Mouse (Mus musculus) urinary bladder, adult 18-20 months (tissue): ENCODE results near the gene Treh.

Source experiments
- DNase-seq, 2 experiments: peaks; one replicate each; pipeline ENCODE4 v3.0.0; 2022; ENCODE audit warnings: low spot score in 2 of 2, mixed read lengths in 2 of 2

Gene Treh

DNA sequence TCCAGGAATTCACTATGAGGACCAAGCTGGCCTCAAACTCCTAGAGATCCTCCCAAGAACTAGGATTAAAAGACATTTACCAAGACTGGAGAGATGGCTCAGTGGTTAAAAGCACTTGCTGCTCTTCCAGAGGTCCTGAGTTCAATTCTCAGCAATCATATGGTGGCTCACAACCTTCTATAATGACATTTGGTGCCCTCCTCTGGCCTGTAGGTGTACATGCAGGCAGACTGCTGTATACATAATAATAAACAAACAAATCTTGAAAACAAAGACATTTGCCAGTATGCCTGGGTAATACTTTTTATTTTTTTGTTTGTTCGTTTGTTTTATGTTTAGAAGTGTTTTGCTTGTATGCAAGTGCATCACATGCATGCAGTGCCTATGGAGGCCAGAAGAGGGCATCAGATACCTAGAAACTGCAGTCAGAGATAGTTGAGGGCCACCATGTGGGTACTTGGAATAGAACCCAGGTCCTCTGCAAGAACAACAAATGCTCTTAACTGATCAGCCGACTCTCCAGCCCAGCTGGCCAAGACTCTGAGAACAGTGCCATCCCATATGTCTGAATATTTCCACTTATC, 5.3 kb downstream of the Treh start:
- DNase-seq = no peak

DNA sequence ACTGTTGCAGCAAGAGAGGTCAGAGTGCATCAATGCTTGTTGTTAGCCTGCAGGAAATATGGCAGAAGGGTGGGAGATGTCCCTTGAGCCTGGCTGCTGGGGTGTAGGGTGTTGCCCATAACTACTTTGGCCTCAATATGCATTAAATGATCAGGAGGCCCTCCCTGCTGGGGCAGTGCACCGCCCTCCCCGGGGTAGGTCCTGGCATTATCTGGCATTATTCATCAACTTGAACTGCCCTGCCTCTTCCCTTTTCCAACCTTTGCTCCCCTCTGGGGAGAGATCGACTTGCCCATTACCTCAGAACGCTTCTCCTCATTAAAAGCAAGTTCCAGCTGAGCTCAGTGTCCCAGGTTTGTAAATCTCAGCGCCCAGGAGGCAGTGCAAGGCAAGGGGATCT, 6.5 kb downstream of the Treh start:
- DNase-seq = no peak

DNA sequence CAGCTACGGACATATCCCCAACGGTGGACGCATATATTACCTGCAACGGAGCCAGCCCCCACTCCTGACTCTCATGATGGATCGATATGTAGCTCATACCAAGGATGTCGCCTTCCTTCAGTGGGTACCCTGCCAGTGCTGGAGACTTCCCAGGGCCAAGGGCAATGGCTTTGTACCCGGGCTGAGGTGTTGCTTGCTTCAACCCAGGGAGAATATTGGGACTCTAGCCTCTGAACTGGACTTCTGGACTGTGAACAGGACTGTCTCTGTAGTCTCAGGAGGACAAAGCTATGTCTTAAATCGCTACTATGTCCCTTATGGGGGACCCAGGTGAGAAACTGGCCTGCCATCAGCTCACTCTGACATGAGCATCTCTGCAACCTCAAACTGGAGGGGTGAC, 10.0 kb downstream of the Treh start:
- no peak for DNase-seq

DNA sequence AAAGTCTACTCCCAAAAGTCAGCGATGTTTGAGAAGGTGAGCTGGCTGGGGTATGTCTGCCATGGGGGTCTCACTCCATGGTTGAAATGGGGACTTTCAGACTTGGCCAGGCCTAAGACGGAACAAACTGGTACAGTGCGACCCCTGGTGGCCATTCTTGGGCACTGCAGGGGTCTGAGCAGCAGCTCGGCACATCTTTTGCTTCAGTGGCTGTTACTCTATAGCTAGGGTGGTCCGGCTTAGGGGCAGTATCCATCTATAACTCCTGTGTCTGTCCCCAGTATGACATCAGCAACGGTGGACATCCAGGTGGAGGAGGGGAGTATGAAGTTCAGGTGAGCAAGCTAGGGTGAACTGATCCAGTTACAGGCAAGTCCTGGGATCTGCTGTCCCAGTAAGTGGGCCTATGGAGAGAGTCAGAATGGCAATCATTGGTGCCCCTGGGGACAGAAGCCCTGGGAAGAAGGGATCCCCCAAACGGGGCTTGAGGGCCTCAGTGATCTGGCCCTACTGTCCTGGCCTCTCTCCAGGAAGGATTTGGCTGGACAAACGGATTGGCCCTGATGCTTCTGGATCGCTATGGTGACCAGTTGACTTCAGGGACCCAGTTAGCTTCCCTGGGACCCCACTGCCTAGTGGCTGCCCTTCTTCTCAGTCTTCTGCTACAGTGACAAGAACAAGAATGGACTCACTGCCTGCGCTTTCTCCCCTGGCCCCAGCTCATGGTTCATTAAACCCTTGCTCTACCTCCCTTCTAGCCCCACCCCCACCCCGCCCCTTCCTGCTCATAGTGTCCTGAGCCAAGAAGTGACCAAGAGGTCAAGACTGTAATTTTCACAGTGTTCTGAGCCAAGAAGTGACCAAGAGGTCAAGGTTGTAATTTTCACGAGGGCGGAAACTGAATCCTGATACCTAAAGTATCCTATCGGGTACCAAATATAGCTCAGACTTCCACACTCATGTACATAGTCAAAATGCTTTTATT, 12.6 kb downstream of the Treh start:
- DNase-seq = peak; percentile 40 to 62

DNA sequence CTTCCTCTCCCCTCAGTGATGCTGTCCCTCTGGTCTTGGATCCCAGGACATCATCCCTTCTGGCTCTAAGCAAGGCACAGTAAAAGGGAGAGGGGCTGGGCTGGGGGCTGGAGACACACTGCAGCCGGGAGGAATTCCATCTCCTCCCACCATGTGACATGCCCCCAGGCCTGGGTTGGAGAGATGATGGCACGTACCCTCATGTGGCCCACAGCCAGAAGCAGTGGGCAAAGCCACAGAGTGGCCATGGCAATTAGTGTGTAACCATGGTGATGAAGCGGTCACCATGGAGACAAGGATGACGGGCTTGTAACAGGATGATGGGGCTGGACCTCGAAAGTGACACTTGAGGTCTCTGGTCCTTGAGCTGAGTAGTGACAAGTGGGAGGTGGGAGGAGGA, 13.6 kb downstream of the Treh start:
- DNase-seq = no peak

DNA sequence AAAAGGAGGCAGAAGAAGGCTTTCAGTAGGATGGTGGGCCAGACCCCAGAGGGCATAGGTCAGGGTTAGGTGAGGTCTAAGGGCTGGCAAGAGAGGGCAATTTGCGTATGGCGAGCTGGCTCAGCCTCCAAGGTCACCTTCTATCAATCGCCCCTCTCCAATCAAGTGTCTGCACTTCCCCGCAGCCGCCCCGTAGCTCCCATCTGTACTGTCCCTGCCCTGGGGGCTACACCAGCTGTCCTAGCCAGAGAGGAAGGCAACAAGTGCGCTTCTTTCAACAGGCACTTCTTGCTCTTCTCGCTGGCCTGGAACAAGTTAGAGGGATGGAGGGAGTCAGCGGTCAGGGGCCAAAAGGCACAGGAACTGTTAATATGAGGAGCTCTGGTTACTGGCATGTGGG, 15.0 kb downstream of the Treh start:
- DNase-seq = no peak

DNA sequence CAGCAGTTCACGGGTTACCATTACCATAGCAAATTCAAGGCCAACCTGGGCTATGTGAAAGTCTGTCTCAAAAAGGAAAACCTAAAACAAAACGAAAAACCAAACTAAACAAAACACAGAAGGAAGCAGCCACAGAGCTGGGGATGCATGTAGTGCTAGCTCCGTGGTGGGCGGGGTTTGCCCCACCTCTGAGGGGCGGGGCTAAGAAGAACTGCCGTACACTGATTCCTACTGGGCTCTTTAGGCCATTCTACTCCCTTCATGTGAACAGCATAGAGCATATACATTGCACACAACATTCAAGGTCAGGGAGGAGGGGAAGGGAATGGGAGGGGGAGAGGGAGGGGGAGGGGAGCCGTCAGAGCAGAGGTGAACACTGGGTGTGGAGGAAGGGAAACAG, 17.6 kb downstream of the Treh start:
- no peak for DNase-seq

DNA sequence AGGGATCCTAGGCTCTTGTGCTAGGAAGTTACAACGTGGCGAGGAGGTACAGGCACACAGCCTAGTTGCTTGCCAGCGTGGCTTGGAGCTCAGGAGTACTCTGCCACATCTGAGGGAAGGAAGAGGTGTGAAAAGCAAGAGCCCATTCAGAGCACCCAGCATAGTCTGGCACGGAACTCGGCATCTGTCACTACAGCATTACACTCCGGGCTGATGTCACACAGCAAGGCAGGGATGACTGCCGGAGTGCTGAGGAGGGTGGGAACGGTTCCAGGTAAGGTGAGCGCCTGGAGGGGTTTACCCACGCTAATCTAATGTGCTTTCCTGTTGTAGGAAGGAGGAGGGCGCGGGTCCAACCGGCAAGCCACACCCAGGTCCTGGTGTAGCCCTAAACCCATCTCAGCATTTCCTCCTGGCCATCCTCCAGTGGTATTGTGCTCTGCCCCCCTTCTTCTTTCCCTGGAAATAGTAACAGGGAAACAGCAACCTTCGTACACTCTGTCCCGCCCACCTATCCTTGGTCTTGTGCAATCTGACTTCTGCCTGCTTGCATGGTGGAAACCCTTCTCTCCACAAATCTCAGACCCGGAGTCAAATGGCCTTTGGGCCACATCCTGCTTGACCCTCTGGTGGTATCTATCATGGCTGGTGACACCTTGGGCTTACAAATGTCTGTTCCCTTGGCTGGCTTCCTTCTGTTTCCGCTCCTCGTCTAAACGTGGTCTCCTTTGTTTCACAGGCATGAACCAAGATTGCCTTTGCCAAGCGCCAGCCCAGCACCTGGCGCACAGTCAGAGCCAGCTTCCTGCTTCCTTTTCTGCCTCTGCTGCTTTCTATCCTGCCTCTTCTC, 18.9 kb downstream of the Treh start:
- peak in 1 of 2 experiments; percentile 39 for DNase-seq

DNA sequence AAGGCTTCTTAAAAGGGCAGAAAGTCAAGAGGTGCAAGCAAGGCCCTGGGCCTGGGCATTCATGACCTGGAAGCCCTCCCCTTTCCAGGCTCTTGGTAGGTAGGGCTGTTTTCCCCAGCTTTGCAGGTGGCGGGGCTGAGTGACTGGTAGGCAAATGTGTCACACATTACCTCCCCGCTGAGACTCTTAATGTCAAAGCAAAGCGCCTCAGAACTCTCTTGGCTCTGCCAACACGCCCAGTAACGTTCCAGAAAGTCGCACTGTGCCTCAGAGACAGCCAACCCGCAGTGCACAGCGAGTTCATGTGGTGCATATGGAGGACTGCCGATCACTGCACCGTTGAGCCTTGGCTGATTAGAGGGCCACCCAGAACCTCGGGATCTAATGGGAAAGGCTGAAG, 20.0 kb downstream of the Treh start:
- no peak for DNase-seq

DNA sequence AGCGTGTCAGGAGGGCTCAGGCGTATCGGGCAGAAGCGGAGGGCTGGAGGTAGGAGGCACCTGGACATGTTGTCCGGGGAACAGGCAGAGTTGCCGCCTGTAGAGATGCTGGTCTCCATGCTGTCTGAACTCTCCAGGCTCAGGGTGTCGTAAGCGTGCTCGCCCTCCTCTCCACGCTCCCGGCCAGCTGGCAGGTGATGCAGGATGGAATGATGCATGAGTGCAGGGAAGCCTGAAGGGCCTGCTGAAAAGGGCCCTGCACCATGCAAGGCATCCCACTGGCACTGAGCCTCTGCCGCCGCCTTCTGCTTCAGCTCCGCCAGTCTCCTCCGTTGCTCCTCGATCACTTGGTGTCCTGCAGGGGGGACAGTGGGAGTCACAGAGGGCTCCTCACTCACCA, 24.8 kb downstream of the Treh start:
- no peak for DNase-seq

DNA sequence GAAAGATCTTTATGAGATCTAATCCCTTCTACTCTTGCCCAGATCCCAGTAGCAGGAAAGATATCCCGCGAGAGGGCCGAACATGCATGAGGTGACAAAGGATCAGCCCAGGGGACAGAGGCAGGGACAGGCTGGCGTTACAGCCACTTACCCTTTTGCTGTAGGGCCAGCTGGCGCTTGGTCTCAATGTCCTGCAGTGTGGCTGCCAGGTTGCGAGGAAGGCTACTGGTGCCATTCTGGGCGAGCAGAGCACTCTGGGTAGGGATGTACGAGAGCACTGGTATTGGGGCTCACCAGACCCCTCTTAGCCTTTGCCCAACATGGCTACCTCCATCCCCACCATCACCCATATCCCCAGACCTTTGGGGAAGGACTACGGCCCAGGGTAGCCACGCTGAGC, 26.2 kb downstream of the Treh start:
- DNase-seq = no peak

DNA sequence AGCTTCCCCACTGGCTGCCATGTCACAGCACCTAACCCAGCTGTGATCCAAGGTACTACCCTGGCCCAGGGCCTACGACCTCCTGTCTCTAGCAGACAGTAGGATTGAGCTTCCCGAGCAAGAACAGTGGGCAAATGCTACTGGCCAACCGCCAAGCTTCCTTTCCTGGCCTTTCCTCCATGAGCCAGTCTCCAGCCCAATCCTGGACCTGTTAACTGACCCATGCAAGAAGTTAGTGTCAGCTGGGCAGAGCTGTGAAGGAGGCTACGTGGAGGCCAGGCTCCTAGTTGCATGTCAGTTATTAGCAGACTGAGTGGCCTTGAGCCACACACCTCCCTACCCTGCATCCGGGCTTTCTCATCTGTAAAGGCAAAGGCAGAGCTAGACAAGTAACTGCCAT, 26.7 kb downstream of the Treh start:
- no peak for DNase-seq

DNA sequence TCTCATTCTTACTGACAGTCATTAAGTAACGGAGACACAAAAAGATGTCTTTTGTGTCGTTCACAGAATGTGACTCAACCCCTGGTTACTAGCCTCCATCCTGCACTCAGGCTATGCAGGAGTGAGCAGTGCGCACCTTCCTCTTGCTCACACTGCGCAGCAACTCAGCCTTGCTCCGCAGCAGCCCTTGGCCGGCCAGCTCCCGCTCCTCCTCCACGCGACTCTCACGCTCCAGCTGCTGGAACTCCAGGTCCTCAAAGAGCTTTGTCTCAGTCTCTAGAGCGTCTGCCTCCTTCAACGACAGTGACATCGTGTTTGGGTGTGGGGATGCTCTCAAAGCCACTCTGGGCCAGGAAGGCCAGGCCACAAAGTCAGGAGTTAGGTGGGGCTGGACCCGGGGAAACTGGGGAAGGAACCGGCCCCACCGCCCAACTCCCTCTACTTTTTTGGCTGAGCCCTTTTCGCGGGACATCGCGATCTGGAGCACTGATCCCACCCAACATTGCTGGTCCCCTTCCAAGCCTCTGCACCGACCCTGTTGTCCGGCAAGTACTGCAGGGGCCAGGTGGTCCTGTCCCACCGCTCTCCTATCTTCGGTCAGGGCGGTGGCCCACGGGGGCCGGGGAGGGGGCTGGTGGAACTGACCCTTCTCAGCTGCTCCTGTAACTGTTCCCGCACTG, 34.9 kb downstream of the Treh start:
- DNase-seq = no peak

DNA sequence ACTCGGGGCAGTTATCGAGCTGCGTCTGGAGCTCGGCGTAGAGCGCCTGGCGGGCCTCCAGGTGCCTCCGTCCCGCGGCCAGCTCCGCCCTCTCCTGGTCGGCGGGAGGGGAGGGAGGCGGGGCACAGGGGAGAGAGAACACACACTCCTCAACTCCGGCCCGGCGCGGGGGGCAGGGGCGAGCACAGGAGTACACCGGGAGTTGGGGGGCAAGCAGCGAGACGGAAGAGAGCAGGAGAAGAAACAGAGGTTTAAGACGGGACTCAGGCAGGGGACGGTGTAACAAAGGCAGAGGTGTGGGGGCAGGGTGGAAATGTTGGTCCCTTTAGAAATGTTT, 35.4 kb downstream of the Treh start:
- DNase-seq = peak; percentile 77 to 78

DNA sequence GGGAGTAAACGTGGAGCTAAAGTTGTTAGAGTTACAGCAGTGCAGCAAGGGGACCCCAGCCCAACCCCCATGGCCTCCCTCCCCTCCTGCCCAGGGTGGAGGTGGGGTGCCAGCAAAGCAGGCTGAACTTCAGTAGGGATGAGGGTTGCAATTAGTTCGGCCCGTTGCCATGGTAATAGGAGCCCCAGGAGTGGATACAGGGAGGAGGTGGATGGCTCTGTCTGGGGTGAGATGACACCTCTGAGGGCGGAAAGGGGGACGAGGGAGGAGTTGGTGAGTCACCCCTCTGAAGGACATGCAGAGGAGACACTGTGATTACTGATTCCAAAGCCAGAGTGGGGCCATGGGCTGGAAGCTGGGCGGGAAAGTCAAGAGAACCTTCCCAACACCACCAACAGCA, 35.9 kb downstream of the Treh start:
- DNase-seq = no peak

DNA sequence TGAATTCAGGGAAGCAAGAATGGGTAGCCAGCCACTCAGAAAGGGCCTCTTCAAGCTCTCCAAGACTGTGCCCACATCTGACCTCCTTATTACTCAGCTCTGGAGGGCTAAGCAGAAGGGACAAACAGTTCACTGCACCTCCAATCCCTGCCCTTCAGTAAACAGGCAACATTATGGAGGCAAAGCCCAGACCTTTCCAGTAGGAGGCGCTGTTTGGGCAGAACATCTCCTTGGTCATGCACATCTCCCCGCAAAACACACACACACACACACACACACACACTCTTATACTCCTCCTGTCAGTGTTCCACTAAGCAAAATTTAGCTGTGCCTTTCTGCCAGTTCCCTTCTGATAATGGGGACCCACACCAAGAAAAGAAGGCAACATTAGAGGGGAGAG, 36.6 kb downstream of the Treh start:
- no peak for DNase-seq

DNA sequence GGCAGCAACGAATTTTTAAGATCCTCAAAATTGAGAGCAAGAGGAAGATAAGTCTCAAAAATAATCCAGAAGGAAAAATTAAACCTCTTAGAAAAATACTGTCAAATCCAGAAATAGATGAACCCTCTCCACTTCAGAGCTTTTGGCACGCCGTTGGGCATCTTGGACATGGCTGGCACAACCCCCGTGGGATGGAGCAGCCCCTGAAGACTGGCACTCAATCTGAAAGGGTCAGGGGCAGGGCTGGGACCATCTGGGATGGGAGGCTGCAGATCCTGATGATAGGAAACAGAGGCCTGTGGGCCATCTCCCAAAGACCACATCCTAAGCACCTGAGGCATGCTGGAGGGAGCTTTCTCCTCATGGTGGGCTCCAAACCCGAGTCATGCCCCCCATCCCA, 37.2 kb downstream of the Treh start:
- DNase-seq = no peak

DNA sequence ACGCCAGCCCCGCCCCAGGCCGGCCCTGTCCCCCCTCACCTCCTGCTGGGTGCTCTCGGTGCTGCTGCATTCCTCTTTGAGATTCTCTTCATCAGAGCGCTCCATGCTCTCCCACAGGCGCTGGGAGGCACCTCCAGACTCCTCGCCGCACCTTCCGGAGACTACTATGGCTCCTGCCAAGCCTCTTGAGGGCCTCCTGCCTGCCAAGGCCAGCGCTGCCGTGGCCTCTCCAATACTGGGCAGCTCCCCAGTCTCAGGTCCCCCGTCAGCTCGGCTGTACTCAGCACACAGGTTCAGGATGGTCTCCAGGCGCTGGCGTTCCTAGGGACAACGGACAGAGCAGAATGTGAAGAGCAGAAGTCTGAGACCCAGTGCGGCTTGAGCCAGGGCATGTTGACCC, 38.6 kb downstream of the Treh start:
- DNase-seq = no peak

DNA sequence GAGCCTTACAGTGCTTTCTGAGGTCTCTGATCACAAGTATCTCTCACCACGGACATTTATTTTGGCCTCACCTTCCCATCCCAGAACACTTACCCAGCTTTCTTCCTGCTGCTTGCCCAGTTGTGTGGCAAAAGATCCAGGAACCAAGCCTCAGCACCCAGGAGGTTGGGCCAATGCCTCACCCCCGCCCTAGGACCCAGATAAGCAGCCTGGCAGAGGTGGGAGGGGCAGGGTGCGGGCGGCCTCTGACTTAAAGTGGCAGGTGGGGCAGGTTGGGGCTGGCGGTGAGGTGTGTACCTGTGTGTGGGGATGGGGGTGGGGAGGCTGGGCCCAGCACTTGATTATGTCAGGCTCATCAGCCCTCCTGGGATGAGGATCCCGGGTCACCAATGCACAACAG, 40.0 kb downstream of the Treh start:
- DNase-seq = peak in 1 of 2 experiments; percentile 85

DNA sequence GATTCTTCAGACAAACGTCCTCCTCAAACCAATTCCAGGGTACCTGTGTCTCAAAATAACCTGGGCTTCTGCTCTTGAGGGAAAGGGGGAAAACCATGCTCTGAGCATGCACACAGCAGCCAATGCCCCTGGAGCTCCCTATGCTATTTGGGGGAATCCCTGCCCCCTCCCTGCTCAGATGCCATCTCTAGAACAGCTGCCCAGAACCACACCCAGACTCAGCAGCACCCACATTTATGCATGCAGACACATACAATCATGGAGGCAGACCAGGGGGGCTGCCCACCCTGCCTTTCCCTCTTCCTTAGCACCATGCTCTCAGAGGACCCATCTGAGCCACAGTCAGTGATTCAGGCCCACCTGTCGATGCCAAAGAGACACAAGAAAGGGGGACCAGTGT, 40.5 kb downstream of the Treh start:
- DNase-seq = no peak

DNA sequence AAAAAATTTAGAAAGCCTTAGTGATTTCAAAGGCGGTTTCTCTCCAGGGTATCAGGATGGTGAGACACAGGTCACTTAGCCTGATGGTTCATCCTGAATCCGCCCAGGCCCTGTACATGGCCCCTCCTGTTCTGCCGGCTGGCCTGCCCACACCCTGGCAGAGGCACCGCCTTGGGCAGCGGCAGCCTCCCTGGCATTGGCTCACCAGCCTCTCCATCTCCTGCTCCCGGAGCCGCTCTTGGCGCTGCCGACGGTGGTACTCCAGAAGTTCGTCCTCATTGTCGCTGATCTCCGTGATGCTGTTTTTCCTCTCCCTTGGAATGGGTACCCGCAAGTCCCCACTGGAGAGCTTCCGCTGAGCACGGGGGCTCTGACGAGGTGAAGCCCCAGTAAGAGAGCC, 42.1 kb downstream of the Treh start:
- no peak for DNase-seq
